Mouse (Mus musculus) frontal cortex, postnatal 10 days (tissue): ENCODE results near the gene Pitpnm3.

ENCODE experiments used
- DNase-seq, 2 experiments: peaks; one replicate each; pipeline ENCODE4 v3.0.0; 2022; ENCODE audit warnings: low spot score in 2 of 2, mixed read lengths in 1 of 2

The Pitpnm3 gene

GRCm38 (mm10) chr11:72094442-72094841, 41.1 kb downstream of the Pitpnm3 start:
- no peak for DNase-seq

DNA sequence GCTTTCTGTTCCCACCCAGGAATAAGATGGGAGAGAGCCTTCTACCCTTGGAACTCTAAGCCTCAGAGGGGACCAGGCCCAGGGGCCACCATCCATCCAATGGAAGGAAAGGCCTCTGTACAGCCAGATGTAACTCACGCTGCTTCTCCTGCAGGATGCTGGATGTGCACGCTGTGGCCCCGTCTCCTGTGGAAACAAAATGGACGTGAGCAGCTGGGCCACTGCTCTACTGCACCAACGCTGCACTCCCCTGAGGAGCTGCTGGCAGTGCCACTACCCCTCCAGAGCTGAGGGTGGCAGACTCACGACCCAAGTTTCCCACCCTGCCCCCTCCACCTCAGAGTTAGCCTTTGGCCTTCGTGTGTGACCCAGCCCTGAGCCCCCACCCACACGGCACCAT, 43.2 kb downstream of the Pitpnm3 start:
- no peak for DNase-seq

- peak; percentile 59 to 74 for DNase-seq
Measured at GRCm38 (mm10) chr11:72086251-72087046, 49.1 kb downstream of the Pitpnm3 start.

GRCm38 (mm10) chr11:72084337-72084736, 51.2 kb downstream of the Pitpnm3 start:
- DNase-seq = no peak

GRCm38 (mm10) chr11:72082601-72083000, 53.0 kb downstream of the Pitpnm3 start:
- no peak for DNase-seq

- DNase-seq = no peak
Measured at GRCm38 (mm10) chr11:72080461-72080860, 55.1 kb downstream of the Pitpnm3 start.

GRCm38 (mm10) chr11:72078647-72079046, 56.9 kb downstream of the Pitpnm3 start:
- no peak for DNase-seq

GRCm38 (mm10) chr11:72078056-72078455, 57.5 kb downstream of the Pitpnm3 start:
- DNase-seq = no peak

DNA sequence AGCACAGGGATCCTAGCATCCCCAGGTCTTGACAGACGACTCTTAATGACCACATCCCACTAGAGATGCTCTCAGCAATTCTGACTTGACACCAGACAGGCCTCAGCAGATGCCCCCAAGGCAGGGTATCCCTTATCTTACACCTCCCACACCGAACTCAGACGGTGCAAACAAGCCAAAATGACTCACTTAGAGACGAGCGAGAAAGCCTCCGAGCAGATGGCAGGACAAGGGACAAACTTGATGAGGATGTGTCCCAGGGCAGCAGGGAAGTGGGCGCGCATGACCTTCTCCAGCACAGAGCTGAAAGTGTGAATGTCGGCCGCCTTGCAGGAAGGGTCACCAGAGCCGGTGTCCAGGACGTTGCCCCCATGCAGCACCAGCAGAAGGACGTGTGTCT, 61.3 kb downstream of the Pitpnm3 start:
- no peak for DNase-seq

GRCm38 (mm10) chr11:72072331-72072905, 63.2 kb downstream of the Pitpnm3 start:
- no peak for DNase-seq

GRCm38 (mm10) chr11:72070733-72071132, 64.8 kb downstream of the Pitpnm3 start:
- DNase-seq = no peak

DNA sequence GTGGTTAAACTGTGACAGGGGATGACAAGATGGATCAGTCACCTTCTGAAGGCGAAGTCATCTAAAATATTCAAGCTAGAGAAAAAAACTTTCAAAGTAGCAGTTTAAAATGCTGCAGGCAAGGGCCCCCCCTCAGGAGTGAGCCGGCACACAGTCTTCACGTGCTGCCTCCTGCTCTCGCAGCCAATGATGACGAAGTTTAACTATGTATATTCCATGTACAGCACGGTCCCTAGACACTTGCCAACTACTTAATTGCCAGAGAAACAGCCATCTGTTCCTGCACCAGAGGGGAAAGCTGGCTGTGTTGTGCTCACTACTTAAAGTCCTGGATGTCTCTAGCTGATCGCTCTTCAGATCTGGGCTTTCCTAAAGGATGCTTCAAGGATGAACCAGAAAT, 67.6 kb downstream of the Pitpnm3 start:
- no peak for DNase-seq

- DNase-seq = no peak
Measured at GRCm38 (mm10) chr11:72067326-72067725, 68.3 kb downstream of the Pitpnm3 start.

DNA sequence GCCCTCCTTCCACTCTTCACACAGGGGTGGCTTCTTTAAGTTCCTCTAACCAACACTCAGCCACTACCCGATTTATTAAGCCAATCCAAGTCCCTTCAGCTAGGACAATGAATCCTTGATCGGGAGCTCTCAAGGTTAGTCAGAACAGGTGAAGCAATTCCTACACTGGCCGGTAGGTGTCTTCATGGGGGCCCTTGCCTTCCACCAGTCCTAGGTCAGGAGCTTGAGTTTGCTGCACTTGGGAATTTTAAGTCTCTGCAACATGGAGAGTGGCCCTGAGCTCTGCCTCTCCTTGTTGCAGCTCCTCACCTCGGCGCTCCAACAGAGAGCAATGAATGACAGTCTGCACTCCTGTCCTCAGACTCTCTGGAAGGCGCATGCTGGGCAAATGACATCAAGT, 69.2 kb downstream of the Pitpnm3 start:
- no peak for DNase-seq

- no peak for DNase-seq
Measured at GRCm38 (mm10) chr11:72065103-72065502, 70.5 kb downstream of the Pitpnm3 start.

- DNase-seq = no peak
Measured at GRCm38 (mm10) chr11:72064414-72064813, 71.2 kb downstream of the Pitpnm3 start.

DNA sequence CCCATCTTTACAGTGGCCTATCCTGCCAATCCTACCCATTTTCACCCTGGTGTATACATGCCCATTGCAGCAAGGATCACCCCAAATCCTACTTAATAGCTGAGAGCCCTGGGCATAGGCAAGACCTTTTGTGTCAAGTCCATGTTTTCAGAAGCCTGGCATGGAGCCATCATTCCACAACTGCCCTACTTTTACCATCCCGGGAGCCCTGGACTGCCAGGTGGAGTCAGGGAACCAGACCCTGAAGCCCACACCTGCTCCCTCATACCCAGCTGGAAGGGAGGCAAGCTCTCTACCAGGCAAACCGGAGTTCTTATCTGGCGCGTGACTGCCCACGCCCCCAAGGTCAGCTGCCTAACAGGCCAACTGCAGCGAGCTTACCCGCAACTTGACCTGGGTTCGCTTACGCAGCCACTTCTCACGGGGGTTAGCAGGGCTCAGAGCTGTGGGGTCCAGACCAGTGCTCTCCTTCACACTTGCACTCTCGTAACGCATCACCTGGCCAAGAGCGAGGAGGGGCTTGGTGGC, 74.4 kb downstream of the Pitpnm3 start:
- no peak for DNase-seq

DNA sequence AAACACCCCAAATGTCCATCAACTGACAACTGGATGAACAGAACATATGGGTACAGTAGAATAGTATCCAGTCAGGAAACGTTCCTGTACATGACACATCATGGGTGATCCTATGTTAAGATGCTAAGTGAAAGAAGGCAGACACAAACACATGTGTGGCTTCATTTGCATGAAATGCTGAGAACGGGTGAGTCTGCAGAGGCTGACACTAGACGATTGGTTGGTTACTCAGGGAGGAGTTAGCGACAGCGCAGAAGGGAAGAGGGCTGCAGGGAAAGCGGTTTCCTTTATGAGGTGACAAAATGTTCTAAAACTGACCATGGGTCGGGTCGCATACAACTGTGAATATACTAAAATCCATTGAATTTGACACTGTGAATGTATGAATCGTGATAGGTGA, 75.2 kb downstream of the Pitpnm3 start:
- DNase-seq = no peak

DNA sequence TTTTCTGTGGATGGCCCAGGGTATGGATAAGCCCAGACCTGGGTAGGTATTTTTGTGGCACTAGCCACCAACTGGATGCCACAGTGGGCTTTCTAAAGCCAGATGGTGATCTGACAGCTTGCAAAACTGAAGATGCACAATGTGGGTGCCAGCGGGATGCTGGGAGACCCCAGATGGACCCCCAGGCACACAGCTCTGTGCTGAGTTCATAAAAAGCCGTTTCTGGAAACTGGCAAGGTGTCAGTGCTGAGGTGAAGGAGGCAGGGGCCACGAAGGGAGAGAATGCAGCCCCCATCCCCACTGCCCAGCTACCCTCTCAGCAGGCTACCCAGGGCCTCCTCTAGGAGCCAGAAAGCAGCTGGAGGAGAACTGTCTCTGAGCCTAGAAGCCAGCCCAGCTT, 78.4 kb downstream of the Pitpnm3 start:
- no peak for DNase-seq

DNA sequence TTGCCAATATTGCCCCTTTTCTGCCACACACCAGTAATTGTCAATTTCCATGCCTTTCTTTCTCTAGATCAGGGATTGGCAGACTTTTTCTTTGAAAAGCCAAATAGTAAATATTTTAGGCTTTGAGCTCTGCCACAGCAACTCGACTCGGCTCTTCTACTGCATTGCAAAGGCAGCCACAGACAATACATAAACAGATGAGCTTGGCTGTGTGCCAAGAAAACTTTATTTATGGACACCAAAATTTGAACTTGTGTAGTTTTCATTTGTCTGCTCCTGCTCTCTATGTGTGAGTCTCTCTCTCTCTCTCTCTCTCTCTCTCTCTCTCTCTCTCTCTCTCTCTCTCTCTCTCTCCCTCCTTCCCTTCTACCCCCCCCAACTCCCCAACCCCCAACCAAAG, 80.4 kb downstream of the Pitpnm3 start:
- no peak for DNase-seq

GRCm38 (mm10) chr11:72052636-72053035, 82.9 kb downstream of the Pitpnm3 start:
- DNase-seq = peak in 1 of 2 experiments; percentile 66

DNA sequence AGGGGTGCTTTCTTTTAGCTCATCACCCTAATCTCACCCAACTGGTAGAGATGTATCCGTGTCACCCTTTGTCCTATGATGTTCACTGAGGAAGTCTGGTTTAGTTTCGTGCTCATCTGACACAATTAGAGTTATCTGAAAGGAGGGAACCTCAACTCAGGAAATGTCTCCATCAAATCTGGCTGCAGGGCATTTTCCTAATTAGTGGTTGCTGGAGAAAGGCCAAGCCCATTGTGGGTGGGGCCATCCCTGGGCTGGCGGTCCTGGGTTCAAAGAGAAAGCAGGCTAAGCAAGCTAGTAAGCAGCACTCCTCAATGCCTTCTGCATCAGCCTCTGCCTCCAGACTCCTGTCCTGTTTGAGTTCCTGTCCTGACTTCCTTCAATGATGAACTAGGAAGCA, 83.4 kb downstream of the Pitpnm3 start:
- DNase-seq = no peak
